Mouse (Mus musculus) brain, adult 2 months (tissue): Measurements from ENCODE around the gene Pgls.

Experiments used
- DNase-seq: peaks from one replicate; pipeline ENCODE4 v3.0.0; 2011; ENCODE audit warnings: low read depth, low spot score

Gene Pgls

GRCm38 (mm10) chr8:71598375-71598774 is 6.4 kb downstream of the Pgls start:
- DNase-seq: no peak

GRCm38 (mm10) chr8:71598841-71599240 is 6.9 kb downstream of the Pgls start:
- DNase-seq: no peak

- DNase-seq: no peak
These were observed 10.1 kb downstream of the Pgls start for GRCm38 (mm10) chr8:71601939-71602665.

GRCm38 (mm10) chr8:71602666-71603334 is 10.8 kb downstream of the Pgls start:
- peak; percentile 78 for DNase-seq

GRCm38 (mm10) chr8:71604021-71604420 is 12.0 kb downstream of the Pgls start:
- DNase-seq: no peak

- DNase-seq: peak; percentile 100
These were observed 19.1 kb downstream of the Pgls start, which contains the start of gene Colgalt1 for GRCm38 (mm10) chr8:71610822-71611651. Gene Colgalt1, plus strand, starts transcription at chr8:71610998.

- no peak for DNase-seq
These were observed 20.2 kb downstream of the Pgls start for GRCm38 (mm10) chr8:71612141-71612540.

GRCm38 (mm10) chr8:71613418-71613817 is 21.4 kb downstream of the Pgls start:
- DNase-seq: no peak

GRCm38 (mm10) chr8:71619786-71620185 is 27.8 kb downstream of the Pgls start:
- DNase-seq: no peak

- no peak for DNase-seq
These were observed 33.1 kb downstream of the Pgls start for GRCm38 (mm10) chr8:71625088-71625487.

- DNase-seq: no peak
These were observed 34.8 kb downstream of the Pgls start for GRCm38 (mm10) chr8:71626753-71627152.

- no peak for DNase-seq
These were observed 35.5 kb downstream of the Pgls start for GRCm38 (mm10) chr8:71627265-71628099.

GRCm38 (mm10) chr8:71628396-71629095 is 36.6 kb downstream of the Pgls start:
- DNase-seq: no peak

- peak; percentile 93 for DNase-seq
These were observed 37.2 kb downstream of the Pgls start for GRCm38 (mm10) chr8:71629096-71629697.

GRCm38 (mm10) chr8:71629781-71630212 is 37.8 kb downstream of the Pgls start:
- DNase-seq: no peak

- no peak for DNase-seq
These were observed 38.8 kb downstream of the Pgls start for GRCm38 (mm10) chr8:71630761-71631160.

- DNase-seq: no peak
These were observed 39.9 kb downstream of the Pgls start for GRCm38 (mm10) chr8:71631897-71632296.

- DNase-seq: no peak
These were observed 41.2 kb downstream of the Pgls start for GRCm38 (mm10) chr8:71633164-71633563.

- no peak for DNase-seq
These were observed 42.1 kb downstream of the Pgls start for GRCm38 (mm10) chr8:71633981-71634667.
